Mouse (Mus musculus) brain, embryonic 14.5 days (tissue): ENCODE data around the gene Ubox5. TPM values are rescaled to one million over a fixed set of nuclear protein-coding genes. Genes with fewer than 3 reads are reported as not detected.

Experiments
- DNase-seq: peaks from one replicate; pipeline ENCODE4 v3.0.0-alpha.2; 2011; ENCODE audit warnings: low read depth
- CTCF ChIP-seq: fragments of 200-500 bp; IDR thresholded peaks from 2 replicates; pipeline ENCODE4 v1.5.1; 2012; ENCODE audit warnings: inconsistent platforms, mild to moderate bottlenecking, moderate library complexity, borderline replicate concordance; ENCODE audit not compliant: insufficient read depth, insufficient read length; ENCODE audit errors: extremely low read depth
- POLR2A ChIP-seq: fragments of 200-500 bp; IDR thresholded peaks from 2 replicates; pipeline ENCODE4 v1.6.1; 2012; ENCODE audit warnings: mild to moderate bottlenecking, inconsistent platforms, borderline replicate concordance; ENCODE audit not compliant: poor library complexity, insufficient read depth, insufficient read length, severe bottlenecking; ENCODE audit errors: extremely low read depth
- polyA plus RNA-seq: library from polyadenylated mRNA; depleted of rRNA; stranded (reverse); fragments of >200 nt; gene quantifications from 2 replicates; pipeline ENCODE4 v1.2.3, GENCODE M21; 2012; rRNA removed

Gene Ubox5
- polyA plus RNA-seq, 1 experiment = 10.3 TPM

DNA sequence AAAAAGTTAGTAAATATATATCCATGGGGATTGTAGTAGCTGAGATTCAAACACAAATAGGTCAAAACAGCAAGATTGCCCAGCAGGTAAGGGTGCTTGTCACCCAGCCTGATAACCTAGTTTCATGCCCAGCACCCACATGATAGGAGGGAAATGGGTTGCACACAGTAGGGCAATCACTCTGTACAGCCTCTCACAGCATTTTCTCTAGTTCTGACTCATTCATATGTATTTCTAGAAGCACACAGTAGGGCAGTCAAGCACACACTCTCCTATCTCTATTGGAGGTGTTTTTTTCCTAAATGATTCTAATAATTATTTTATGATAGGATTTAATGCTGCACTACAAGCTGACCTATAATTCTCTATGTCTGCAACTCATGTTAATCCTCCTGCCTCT, 59.9 kb downstream of the Ubox5 start:
- no peak for TF ChIP-seq CTCF

DNA sequence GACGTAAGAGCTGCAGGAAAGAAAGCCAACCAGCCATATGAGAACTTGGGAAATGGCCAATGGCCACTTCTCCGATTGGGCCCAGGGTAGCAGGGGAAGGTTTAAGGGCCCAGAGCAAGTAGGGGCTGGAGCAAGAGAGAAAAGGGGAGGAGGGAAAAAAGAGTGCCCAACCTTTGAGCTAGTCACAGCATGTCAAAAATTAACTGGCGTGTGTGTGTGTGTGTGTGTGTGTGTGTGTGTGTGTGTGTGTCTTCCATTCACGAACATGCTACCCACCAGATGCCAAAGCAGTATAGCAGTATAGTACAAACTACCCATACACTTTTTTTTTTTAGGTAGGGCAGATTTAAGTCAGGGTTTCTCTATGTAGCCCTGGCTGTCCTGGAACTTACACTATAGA, 60.9 kb downstream of the Ubox5 start:
- TF ChIP-seq POLR2A (no peak), CTCF (no peak)
- no peak for DNase-seq

More for the DNA sequence above, 59.9 kb downstream of the Ubox5 start:
- DNase-seq = no peak

DNA sequence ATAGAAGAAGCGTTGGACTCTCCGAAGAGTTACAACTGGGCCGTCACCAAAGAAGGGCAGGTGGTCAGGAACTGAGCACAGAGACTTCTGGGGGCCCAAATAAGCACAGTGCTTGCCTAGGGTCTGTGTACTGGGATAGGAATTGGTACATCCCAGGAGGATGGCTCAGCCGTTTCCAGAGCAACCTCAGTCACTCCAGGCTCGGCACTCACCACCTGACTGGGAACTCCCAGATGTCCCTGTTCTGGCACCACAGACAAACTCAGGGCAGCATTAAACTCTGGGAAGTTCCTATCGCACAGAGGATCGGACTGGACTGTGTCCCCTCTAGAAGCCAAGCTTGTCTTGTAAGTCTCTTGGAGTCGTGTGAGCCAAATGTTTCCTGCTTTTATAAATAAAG, 64.9 kb downstream of the Ubox5 start:
- DNase-seq = no peak
- no peak for TF ChIP-seq POLR2A
- no peak for TF ChIP-seq CTCF

DNA sequence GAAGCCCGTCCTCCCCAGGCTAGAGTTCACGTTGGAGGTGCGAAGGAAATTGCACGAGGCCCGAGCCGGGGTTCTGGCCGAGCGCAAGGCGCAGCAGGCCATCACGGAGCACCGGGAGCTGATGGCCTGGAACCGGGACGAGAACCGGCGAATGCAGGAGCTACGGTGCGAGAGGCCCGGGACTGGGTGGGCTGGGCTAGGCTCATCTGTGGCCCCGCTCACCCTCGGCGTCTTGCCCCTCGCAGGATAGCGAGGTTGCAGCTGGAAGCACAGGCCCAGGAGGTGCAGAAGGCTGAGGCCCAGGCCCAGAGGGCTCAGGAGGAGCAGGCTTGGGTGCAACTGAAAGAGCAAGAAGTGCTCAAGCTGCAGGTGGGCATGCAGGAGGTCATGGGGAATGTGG, 65.8 kb downstream of the Ubox5 start:
- TF ChIP-seq POLR2A = no peak
- no peak for TF ChIP-seq CTCF
- DNase-seq = no peak

DNA sequence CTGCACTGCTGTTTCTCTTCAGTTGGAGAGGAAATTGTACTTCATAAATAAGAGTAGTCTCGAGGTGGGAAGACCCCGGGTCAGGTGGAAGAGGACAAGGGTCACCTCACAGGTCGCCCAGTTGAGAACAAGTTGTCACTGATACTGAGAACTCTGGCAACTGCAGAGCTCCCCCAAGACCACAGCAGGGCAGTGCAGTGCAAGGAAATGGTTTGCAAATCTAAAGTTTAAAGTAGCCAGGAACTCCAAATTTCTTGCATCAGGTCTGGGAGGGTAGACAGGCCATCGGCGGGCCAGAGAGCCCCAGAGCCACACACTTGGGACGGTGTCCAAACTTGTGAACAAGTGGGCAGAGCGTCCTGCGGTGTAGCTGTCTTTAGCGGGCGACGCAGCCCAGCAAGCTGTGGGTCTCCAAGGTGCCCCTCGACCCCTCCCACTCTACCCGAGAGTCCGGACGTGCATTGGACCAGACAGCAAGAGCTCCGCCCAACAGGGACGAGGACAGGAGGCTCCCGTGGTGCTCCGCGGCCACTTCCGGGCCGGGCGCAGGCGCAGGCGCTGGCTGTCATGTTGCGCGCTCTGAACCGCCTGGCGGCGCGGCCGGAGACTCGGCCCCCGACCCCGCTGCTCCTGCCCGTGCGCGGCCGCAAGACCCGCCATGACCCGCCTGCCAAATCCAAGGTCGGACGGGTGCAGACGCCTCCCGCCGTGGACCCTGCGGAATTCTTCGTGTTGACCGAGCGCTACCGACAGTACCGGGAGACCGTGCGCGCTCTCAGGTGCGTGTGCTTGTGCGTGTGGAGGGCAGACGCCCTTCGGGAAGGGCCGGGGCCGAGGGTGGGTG, 66.4 kb downstream of the Ubox5 start, which contains the start of gene Mrps26:
Gene Mrps26 (plus strand): TSS at position 531 of the 844 bp plus-strand sequence.
- TF ChIP-seq CTCF (peak; percentile 42; the same call in 1 of the 2 replicates), POLR2A (peak; percentile 95)
- DNase-seq = peak; percentile 98

DNA sequence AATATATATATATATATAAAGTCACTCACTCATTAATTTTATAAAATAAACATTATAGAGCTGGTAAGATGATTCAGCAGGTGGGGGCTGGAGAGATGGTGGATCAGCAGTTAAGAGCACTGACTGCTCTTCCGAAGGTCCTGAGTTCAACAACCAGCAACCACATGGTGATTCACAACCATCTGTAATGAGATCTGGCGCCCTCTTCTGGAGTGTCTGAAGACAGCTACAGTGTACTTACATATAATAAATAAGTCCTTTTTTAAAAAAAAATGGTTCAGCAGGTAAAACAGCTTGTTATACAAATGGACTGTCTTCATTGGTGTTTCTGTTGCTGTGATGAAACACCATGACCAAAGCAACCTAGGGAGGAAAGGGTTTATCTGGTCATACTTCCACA, 71.8 kb downstream of the Ubox5 start:
- DNase-seq = no peak
- no peak for TF ChIP-seq CTCF
- no peak for TF ChIP-seq POLR2A

DNA sequence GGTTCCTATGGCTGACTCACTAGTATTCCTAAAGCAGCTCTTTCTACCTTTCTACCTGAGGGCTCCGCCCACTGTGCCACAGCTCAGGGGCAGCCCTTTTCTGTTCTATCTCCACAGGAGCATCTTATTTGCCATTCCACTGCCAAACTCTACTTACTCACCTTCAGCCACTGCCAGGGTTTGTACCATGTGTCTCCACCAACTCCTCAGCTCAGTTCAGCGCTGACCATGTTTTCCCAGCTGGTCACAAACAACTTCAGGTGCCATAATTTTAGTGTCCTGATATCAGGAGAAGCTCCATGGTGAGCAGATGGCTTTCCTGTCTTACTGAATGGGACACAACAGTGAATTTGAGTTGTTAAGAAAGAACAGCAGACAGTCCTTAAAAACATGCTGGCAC, 72.4 kb downstream of the Ubox5 start:
- no peak for DNase-seq
- no peak for TF ChIP-seq POLR2A
- no peak for TF ChIP-seq CTCF

DNA sequence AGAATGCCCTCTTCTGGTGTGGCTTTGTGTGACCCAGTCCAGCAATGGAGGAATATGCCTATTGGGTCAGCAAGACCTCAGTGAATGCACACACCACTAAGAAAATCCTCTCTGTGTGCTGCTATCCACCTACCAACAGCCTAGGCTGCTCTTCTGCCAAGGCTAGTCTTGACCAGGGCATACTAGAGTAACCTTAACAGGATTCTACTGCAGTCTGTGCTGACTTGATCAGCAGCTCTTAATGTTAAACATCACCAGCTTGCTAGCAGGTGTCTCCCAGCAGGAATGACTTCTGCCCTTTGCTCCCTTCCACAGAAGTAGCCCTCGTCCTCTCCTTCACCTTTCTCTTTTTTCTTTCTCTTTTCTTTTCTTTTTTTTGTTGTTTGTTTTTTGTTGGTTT, 73.5 kb downstream of the Ubox5 start:
- TF ChIP-seq POLR2A = no peak
- no peak for DNase-seq

DNA sequence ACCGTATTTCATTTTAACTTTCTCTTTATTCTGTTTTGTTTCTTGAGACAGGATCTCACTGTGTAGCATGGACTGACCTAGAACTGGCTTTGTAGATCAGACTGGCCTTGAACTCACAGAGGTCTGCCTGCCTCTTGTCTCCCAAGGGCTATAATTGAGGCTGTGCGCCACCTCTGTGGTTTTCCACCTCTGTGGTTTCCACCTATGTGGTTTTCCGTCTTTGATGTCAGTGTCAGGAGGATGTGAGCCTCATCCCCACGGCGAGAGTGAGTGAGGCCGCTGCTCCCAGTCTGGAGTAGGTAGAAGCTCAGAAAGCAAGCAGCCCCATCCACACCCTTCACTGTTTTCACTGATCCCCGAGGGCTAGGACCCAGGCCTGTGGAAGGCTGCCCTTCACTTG, 75.0 kb downstream of the Ubox5 start:
- no peak for TF ChIP-seq CTCF
- DNase-seq = no peak

DNA sequence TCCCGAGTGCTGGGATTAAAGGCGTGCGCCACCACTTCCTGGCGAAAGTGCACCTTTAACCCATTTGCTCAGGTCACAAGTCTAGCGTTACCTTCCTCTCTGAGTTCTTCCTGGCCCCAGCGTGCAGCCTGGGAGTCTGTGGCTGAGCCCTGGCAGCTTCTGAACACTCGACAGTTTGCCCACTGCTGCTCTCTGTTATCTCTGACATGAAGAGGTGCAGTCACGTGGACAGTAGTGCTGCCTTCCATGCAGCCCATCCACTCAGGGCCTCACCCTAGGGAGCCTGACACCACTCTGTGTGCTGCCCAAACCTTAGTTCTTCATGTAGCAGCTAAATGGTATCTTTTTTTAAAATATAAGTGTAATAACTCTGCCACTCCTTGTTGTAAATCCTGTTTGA, 82.9 kb downstream of the Ubox5 start:
- TF ChIP-seq CTCF = no peak
- no peak for TF ChIP-seq POLR2A
- no peak for DNase-seq

DNA sequence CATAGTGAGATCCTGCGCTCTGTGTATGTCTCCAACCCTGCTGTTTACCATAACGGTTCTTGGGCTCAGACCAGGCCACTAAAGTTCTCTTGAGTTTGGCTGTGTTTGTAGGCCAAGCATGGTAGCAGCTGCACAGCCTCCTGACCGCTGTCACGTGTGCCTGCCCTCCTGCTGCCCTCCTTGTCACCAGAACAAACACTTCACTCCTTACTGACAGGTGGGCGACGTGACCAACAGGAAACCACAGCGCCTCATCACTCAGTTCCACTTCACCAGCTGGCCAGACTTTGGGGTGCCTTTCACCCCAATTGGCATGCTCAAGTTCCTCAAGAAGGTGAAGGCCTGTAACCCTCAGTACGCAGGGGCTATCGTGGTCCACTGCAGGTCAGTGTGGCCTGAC, 89.6 kb downstream of the Ubox5 start:
- no peak for DNase-seq
- TF ChIP-seq CTCF (no peak), POLR2A (no peak)

Other genes starting within 250 kb of the Ubox5 start
- gene Cpxm1, start 232.5 kb downstream of the Ubox5 start, polyA plus RNA-seq = 15.4 and 24.0 TPM in 2 replicates
- not detected in 2 replicates for gene Gm28372, start 224.8 kb downstream of the Ubox5 start, polyA plus RNA-seq
- gene 1700020A23Rik, start 224.8 kb downstream of the Ubox5 start, polyA plus RNA-seq = not detected in 2 replicates
- gene Tmem239, start 223.6 kb downstream of the Ubox5 start, polyA plus RNA-seq = not detected in 2 replicates
- 114 and 169 TPM in 2 replicates for gene Vps16, start 205.7 kb downstream of the Ubox5 start, polyA plus RNA-seq
- gene Pced1a, start 205.3 kb downstream of the Ubox5 start, polyA plus RNA-seq = 32.5 and 36.9 TPM in 2 replicates
- gene Ptpra, start 179.8 kb downstream of the Ubox5 start, polyA plus RNA-seq = 119 and 127 TPM in 2 replicates
- 63.1 and 70.8 TPM in 2 replicates for gene Mrps26, start 66.3 kb downstream of the Ubox5 start, polyA plus RNA-seq
- 0.19 and 0.61 TPM in 2 replicates for gene Oxt, start 53.9 kb downstream of the Ubox5 start, polyA plus RNA-seq
- 3.9 and 7.1 TPM in 2 replicates for gene Avp, start 47.5 kb downstream of the Ubox5 start, polyA plus RNA-seq
- 4.6 and 5.6 TPM in 2 replicates for gene Fastkd5, start within 50 bp of the Ubox5 start, polyA plus RNA-seq
- 28.7 and 32.7 TPM in 2 replicates for gene Lzts3, start 12.8 kb upstream of the Ubox5 start, polyA plus RNA-seq
- gene Ddrgk1, start 34.6 kb upstream of the Ubox5 start, polyA plus RNA-seq = 42.4 and 47.8 TPM in 2 replicates
- 91.6 and 118 TPM in 2 replicates for gene Itpa, start 37.6 kb upstream of the Ubox5 start, polyA plus RNA-seq
- 1.9 and 2.2 TPM in 2 replicates for gene Slc4a11, start 67.5 kb upstream of the Ubox5 start, polyA plus RNA-seq